Mouse (Mus musculus): ENCODE measurements around the gene Map1b. TPM values are rescaled to one million over a fixed set of nuclear protein-coding genes. Genes with fewer than 3 reads are reported as not detected.

The Map1b gene
- total and polyA plus RNA-seq, 2 experiments from 2014 or later = 690 to 1,981 TPM

GRCm38 (mm10) chr13:99442434-99443249 is 73.7 kb downstream of the Map1b start:
- peaks cover 37% of the 10 kb centered on the region for H3K4me1 ChIP-seq (ENCODE audit: insufficient read depth, low read length)
- DNase-seq (ENCODE audit: low spot score) (no peak), ATAC-seq (no peak)
- H3K27me3 ChIP-seq (ENCODE audit: insufficient read depth, low read length) = no peaks in the 10 kb centered on the region
- H3K4me2 ChIP-seq (ENCODE audit: low read depth, low read length) = no peak overlapping the region
- no peak overlapping the region for H3K4me3 ChIP-seq (ENCODE audit: low read length)
- no peak overlapping the region; the same call in 1 of the 2 replicates for H3K27ac ChIP-seq
- no peak overlapping the region for H3K9ac ChIP-seq (replicated peaks; ENCODE audit: low read length)
- 28% methylated on average over 12 of the region's 12 CpGs for WGBS
- TF ChIP-seq CTCF (IDR thresholded peaks at IDR 0.05; ENCODE audit: low read depth) = no peak
- H3K9me3 ChIP-seq (ENCODE audit: low read length) = no peaks in the 10 kb centered on the region
- H3K36me3 ChIP-seq (ENCODE audit: insufficient read depth, low read length) = peaks cover 18% of the 10 kb centered on the region

DNA sequence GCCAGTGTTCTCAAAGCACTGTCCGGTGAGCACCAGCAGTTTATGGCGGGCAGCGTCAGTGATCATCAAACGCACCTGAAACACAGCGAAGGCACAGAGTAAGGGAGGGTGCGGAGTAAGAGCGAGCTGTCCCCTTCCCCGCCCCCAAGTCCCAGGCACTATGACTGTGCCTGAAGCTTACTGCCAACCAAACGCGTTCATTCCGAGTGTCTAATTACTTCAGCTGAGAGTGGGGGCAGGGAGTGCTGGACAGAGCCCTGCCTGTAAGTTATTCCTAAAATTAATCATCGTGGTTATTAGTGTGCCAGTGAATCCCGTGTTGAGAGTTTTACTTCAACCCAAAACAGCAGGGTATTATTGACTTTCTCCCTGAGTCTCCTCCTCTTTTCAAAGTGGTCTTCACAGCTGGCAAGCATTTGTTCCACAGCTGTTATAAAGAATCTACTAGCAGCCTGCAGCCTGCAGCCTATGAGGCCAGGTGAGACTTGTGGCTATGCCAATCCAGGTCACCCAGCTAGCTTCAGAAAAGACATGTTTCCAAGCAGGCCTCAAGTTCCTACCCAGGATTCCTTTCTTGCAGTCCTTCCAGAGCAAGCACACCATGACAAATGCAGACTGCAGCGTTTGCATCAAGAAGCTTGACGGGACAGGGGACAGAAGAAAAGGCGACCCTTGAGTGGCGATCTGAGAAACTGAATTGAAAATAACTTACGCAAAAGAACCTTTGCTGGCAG is 74.5 kb downstream of the Map1b start:
- H3K36me3 ChIP-seq (ENCODE audit: insufficient read depth, low read length) = peaks cover 23% of the 10 kb centered on the region
- H3K9ac ChIP-seq (replicated peaks; ENCODE audit: low read length) = no peak overlapping the region
- no peak overlapping the region for H3K27ac ChIP-seq
- DNase-seq (ENCODE audit: low spot score) (no peak), ATAC-seq (no peak)
- peaks cover 29% of the 10 kb centered on the region for H3K4me1 ChIP-seq (ENCODE audit: insufficient read depth, low read length)
- H3K27me3 ChIP-seq (ENCODE audit: insufficient read depth, low read length) = no peaks in the 10 kb centered on the region
- no peak for TF ChIP-seq CTCF (IDR thresholded peaks at IDR 0.05; ENCODE audit: low read depth)
- 35% methylated on average over 18 of the region's 18 CpGs for WGBS
- no peak overlapping the region for H3K4me2 ChIP-seq (ENCODE audit: low read depth, low read length)
- H3K4me3 ChIP-seq (ENCODE audit: low read length) = no peak overlapping the region
- H3K9me3 ChIP-seq (ENCODE audit: low read length) = no peaks in the 10 kb centered on the region

GRCm38 (mm10) chr13:99440228-99440627 is 76.1 kb downstream of the Map1b start:
- Histone ChIP-seq H3K4me2 (ENCODE audit: low read depth, low read length) (no peak overlapping the region), H3K4me1 (ENCODE audit: insufficient read depth, low read length) (peaks cover 20% of the 10 kb centered on the region), H3K9ac (replicated peaks; ENCODE audit: low read length) (no peak overlapping the region), H3K27me3 (ENCODE audit: insufficient read depth, low read length) (no peaks in the 10 kb centered on the region), H3K36me3 (ENCODE audit: insufficient read depth, low read length) (peaks cover 25% of the 10 kb centered on the region), H3K4me3 (ENCODE audit: low read length) (no peak overlapping the region), H3K27ac (no peak overlapping the region), H3K9me3 (ENCODE audit: low read length) (no peaks in the 10 kb centered on the region)
- no peak for DNase-seq (ENCODE audit: low spot score)
- no peak for ATAC-seq
- 73% methylated on average over 2 of the region's 2 CpGs for WGBS
- TF ChIP-seq CTCF (IDR thresholded peaks at IDR 0.05; ENCODE audit: low read depth) = no peak

GRCm38 (mm10) chr13:99439357-99439756 is 77.0 kb downstream of the Map1b start:
- H3K9me3 ChIP-seq (ENCODE audit: low read length) = no peaks in the 10 kb centered on the region
- H3K27ac ChIP-seq = no peak overlapping the region
- H3K9ac ChIP-seq (replicated peaks; ENCODE audit: low read length) = no peak overlapping the region
- no peak overlapping the region for H3K4me2 ChIP-seq (ENCODE audit: low read depth, low read length)
- H3K27me3 ChIP-seq (ENCODE audit: insufficient read depth, low read length) = no peaks in the 10 kb centered on the region
- 92% methylated on average over 5 of the region's 5 CpGs for WGBS
- peaks cover 34% of the 10 kb centered on the region for H3K36me3 ChIP-seq (ENCODE audit: insufficient read depth, low read length)
- DNase-seq (ENCODE audit: low spot score) = no peak
- ATAC-seq = no peak
- H3K4me1 ChIP-seq (ENCODE audit: insufficient read depth, low read length) = peaks cover 13% of the 10 kb centered on the region
- no peak for TF ChIP-seq CTCF (IDR thresholded peaks at IDR 0.05; ENCODE audit: low read depth)
- no peak overlapping the region for H3K4me3 ChIP-seq (ENCODE audit: low read length)

- Histone ChIP-seq H3K9me3 (ENCODE audit: low read length) (no peaks in the 10 kb centered on the region), H3K9ac (replicated peaks; ENCODE audit: low read length) (no peak overlapping the region), H3K4me2 (ENCODE audit: low read depth, low read length) (no peak overlapping the region), H3K27ac (no peak overlapping the region), H3K4me3 (ENCODE audit: low read length) (no peak overlapping the region), H3K36me3 (ENCODE audit: insufficient read depth, low read length) (peaks cover 57% of the 10 kb centered on the region), H3K27me3 (ENCODE audit: insufficient read depth, low read length) (no peaks in the 10 kb centered on the region), H3K4me1 (ENCODE audit: insufficient read depth, low read length) (no peaks in the 10 kb centered on the region)
- ATAC-seq (no peak), DNase-seq (ENCODE audit: low spot score) (no peak)
- no peak for TF ChIP-seq CTCF (IDR thresholded peaks at IDR 0.05; ENCODE audit: low read depth)
Measured at GRCm38 (mm10) chr13:99437051-99437450, 79.3 kb downstream of the Map1b start.

DNA sequence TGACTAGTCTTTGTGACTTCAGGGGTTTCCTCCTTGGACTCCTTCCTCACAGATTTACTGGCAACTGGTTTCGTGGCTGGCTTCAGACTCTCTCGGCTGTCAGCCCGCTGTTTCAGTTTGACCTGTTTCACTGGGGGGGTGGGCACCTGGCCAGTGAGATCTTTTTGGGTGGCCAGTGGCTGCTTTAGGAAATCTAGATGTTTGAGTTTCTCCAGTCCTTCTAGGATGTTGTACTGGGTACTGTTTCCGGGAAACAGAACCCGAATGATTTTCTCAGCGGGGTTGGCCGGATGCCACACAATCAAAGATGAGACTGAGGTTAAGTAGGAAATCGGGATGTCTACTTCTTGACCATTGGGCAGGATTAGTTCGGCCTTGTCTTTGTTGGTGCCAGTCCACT is 81.8 kb downstream of the Map1b start:
- no peak overlapping the region for H3K4me2 ChIP-seq (ENCODE audit: low read depth, low read length)
- ATAC-seq (no peak), DNase-seq (ENCODE audit: low spot score) (no peak)
- no peaks in the 10 kb centered on the region for H3K9me3 ChIP-seq (ENCODE audit: low read length)
- H3K9ac ChIP-seq (replicated peaks; ENCODE audit: low read length) = no peak overlapping the region
- H3K27ac ChIP-seq = no peak overlapping the region
- H3K27me3 ChIP-seq (ENCODE audit: insufficient read depth, low read length) = no peaks in the 10 kb centered on the region
- TF ChIP-seq CTCF (IDR thresholded peaks at IDR 0.05; ENCODE audit: low read depth) = no peak
- no peak overlapping the region for H3K4me3 ChIP-seq (ENCODE audit: low read length)
- peaks cover 66% of the 10 kb centered on the region for H3K36me3 ChIP-seq (ENCODE audit: insufficient read depth, low read length)
- H3K4me1 ChIP-seq (ENCODE audit: insufficient read depth, low read length) = no peaks in the 10 kb centered on the region
- 77% methylated on average over 9 of the region's 9 CpGs for WGBS
